Mouse (Mus musculus): ENCODE measurements around the gene Trmt1. TPM values are rescaled to one million over a fixed set of nuclear protein-coding genes. Genes with fewer than 3 reads are reported as not detected.

Trmt1 gene
- polyA plus RNA-seq (2017; shearing (Covaris generic)): 51.7 TPM

GRCm38 (mm10) chr8:84686191-84687002, at the start of gene Trmt1:
TSS of gene Trmt1 (plus strand) at chr8:84686307.

GRCm38 (mm10) chr8:84662581-84663065, 23.5 kb upstream of the Trmt1 start, which contains the start of gene Ier2:
TSS of gene Ier2 (minus strand) at chr8:84662852.

GRCm38 (mm10) chr8:84687705-84688100, 1.6 kb downstream of the Trmt1 start, which contains the start of gene Nacc1:
TSS of gene Nacc1 (minus strand) at chr8:84687862.

GRCm38 (mm10) chr8:84700941-84701911, 15.1 kb downstream of the Trmt1 start, which contains the start of gene Lyl1:
TSS of gene Lyl1 (plus strand) at chr8:84701457.

GRCm38 (mm10) chr8:84722850-84723570, 36.9 kb downstream of the Trmt1 start, which contains the start of gene G430095P16Rik:
TSS of gene G430095P16Rik (plus strand) at chr8:84723007.

Other genes with a start within 250 kb of the Trmt1 start
- 759 TPM for gene Ier2, start 23.5 kb upstream of the Trmt1 start, polyA plus RNA-seq (2017; shearing (Covaris generic))
- 16.8 TPM for gene Nacc1, start 1.6 kb downstream of the Trmt1 start, polyA plus RNA-seq (2017; shearing (Covaris generic))
- not detected for gene Lyl1, start 15.2 kb downstream of the Trmt1 start, polyA plus RNA-seq (2017; shearing (Covaris generic))
- gene G430095P16Rik, start 36.7 kb downstream of the Trmt1 start, polyA plus RNA-seq (2017; shearing (Covaris generic)): 8.6 TPM
- 12.2 TPM for gene Nfix, start 114.0 kb downstream of the Trmt1 start, polyA plus RNA-seq (2017; shearing (Covaris generic))
- 3.3 TPM for gene Dand5, start 136.5 kb downstream of the Trmt1 start, polyA plus RNA-seq (2017; shearing (Covaris generic))
- gene Gadd45gip1, start 145.2 kb downstream of the Trmt1 start, polyA plus RNA-seq (2017; shearing (Covaris generic)): 19.6 TPM
- gene Rad23a, start 154.4 kb downstream of the Trmt1 start, polyA plus RNA-seq (2017; shearing (Covaris generic)): 113 TPM
- gene Calr, start 160.6 kb downstream of the Trmt1 start, polyA plus RNA-seq (2017; shearing (Covaris generic)): 547 TPM
- 59.5 TPM for gene Farsa, start 170.7 kb downstream of the Trmt1 start, polyA plus RNA-seq (2017; shearing (Covaris generic))
- 5.3 TPM for gene Syce2, start 185.8 kb downstream of the Trmt1 start, polyA plus RNA-seq (2017; shearing (Covaris generic))
- 22.4 TPM for gene Gcdh, start 207.6 kb downstream of the Trmt1 start, polyA plus RNA-seq (2017; shearing (Covaris generic))
- 0.57 TPM for gene Klf1, start 215.6 kb downstream of the Trmt1 start, polyA plus RNA-seq (2017; shearing (Covaris generic))
- gene Dnase2a, start 222.3 kb downstream of the Trmt1 start, polyA plus RNA-seq (2017; shearing (Covaris generic)): 5.6 TPM